Mouse (Mus musculus): Measurements from ENCODE around the gene Ccdc92b.
A peak's percentile ranks its signal among the peaks of the same experiment; 100 is the strongest.
"Not testable (repeated sequence)": the region's sequence is repeated elsewhere in the genome, so short reads cannot be mapped to it uniquely, and the experiment has no call there.

The Ccdc92b gene

GRCm38 (mm10) chr11:74619201-74619955 lies at the start of gene Ccdc92b:
Gene Ccdc92b (plus strand): TSS chr11:74619605.
- DNase-seq = peak; percentile 87 to 88

GRCm38 (mm10) chr11:74569735-74570134 lies 49.7 kb upstream of the Ccdc92b start:
- no peak for DNase-seq

GRCm38 (mm10) chr11:74572459-74573061 lies 46.8 kb upstream of the Ccdc92b start:
- DNase-seq = no peak

GRCm38 (mm10) chr11:74574768-74575434 lies 44.5 kb upstream of the Ccdc92b start:
- DNase-seq = no peak

DNA sequence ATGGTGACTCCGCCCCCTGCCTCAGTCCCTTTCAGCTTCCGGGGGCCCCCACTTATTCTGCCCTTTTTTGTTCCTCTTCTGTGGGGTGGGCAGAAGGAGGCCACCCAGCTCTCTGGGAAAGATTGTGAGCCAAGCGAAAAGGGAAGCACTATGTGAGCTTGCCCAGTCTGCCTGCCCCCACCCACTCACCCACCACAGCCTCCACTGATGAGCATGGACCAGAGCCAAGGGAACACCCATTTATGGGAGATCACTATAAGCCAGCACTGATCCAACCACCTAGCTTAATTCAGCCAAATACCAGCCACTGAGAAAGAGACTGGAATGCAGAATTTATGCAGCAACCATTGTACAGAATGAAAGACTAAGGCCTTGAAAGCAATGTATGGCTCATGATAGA lies 43.5 kb upstream of the Ccdc92b start:
- no peak for DNase-seq

DNA sequence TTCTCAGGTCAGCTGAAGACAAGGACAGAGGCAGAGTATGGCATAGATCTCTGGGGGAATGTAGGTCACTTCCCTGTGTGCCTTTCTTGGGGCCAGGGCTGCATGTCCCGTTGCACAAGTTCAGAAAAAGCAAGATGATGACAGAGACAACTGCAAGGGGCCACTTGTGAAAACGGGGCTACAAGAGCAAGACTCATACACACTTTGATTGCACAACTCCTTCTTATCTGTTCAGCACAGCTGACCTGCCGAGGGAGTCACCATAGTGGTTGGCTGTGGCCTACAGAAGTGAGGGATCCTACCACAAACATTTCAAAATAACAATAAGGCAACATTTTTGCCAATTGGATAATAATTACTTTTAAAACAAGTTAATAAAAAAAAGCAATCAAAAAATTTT lies 42.3 kb upstream of the Ccdc92b start:
- DNase-seq = no peak

DNA sequence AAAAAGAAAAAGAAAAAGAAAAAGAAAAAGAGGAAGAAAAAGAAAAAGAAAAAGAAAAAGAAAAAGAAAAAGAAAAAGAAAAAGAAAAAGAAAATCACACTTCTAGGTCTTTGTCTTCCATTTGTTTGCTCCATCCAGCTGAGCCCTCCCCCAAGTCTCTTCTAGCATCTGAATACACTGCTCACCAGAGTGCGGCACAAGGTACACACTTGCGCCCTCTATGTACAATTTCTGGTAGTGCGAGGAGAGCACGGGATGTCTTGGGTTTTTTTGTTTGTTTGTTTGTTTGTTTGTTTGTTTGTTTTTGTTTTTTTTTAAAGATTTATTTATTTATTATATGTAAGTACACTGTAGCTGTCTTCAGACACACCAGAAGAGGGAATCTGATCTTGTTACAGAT lies 38.1 kb upstream of the Ccdc92b start:
- DNase-seq = not testable (repeated sequence)

- no peak for DNase-seq
Observed at GRCm38 (mm10) chr11:74582464-74582863, 36.9 kb upstream of the Ccdc92b start.

DNA sequence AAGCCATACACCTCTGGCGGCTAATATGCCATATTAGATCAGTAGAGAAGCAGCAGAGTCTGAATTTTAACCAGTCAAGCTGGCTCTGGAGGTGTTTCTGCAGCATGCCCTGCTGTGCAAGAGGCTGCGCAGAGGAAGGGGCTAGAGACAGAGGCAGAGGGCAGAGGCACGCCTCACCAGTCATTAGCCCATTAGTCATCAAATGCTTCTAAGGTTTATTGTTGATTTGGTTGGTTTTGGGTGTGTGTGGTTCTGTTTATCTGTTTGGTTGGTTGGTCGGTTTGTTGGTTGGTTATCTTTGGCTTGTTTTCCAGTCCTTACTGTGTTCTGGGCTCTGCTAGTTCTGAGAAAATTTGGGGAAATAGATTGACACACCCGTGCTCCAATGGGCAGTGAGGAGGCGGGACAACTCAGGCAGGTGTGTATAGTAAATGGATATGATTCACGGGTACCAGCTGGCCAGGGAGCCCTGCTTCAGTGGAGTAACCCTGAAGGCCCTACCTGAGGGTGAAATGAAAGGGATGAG lies 35.5 kb upstream of the Ccdc92b start:
- no peak for DNase-seq

GRCm38 (mm10) chr11:74584946-74585723 lies 34.3 kb upstream of the Ccdc92b start:
- peak in 1 of 2 experiments; percentile 11 for DNase-seq

GRCm38 (mm10) chr11:74586401-74586800 lies 33.0 kb upstream of the Ccdc92b start:
- no peak for DNase-seq

DNA sequence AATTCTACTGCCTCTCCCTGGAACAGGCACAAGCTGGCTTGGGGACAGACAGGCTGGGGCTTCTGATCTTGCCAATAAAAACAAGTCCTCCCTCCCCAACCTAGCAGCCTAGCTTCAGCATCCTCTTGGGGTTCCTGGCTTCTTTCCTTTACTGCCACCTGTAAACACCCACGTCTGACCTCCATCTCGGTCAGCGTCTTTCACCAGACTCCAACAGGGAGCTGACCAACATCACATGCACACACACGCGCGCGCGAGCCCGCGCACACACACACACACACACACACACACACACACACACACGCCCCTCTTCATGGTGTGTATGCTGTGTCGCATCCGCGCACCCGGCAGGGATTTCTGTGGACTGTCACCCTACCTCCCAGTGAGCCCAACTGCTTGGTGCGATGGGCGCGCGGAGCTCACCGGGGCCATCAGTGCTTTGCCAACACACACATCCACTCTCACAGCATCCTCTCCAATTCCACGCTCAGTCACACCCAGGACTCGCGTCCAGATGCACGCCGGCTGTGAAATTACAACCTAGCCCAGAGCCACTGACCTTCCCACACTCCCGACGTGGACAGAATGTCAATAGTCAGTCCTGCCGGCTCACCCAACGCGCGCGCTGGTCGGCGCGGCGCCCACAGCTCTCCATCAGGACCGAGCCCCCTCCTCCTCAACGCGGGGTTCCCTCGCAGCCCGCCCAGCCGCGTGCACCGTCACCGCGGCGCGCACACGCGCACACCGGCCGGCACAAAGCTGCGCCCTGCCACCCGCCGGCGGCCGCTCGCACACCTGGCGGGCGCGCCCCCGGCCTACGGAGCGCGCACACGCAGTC lies 29.8 kb upstream of the Ccdc92b start:
- no peak for DNase-seq

DNA sequence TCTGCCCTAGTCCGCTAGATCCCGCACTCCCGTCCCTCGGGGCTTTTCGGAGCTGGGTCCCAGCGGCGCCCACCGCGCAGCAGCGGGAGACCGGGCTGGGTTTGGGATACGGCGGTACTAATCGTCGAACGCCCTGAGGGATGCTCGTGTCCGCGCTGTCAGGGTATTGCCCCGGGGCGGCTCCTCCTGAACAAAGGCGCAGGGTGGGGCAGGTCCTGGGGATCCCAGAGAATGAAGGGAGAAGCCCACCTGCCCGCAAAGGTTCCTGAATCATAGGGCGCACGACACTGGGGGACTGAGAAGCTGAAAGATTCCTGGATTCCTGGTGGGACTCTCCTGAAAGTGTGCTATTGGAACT lies 29.2 kb upstream of the Ccdc92b start:
- no peak for DNase-seq

GRCm38 (mm10) chr11:74590691-74591090 lies 28.7 kb upstream of the Ccdc92b start:
- no peak for DNase-seq

DNA sequence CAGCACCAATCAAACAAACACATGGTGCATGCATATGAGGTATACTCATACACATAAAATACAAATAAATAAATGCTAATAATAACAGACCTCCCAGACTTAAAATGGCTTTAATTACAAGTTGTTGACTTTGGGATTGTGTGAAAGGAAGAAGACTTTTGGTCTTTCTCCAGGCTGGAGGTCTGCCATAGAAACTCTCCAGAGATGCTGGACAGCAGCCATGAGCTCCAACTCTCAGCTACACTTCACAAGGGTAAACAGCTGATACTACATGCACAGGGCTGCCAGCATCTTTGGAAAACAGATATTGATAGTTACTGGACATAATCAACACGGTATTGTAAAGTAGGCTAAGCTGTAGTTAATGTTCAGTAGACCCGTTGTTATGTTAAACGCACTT lies 27.2 kb upstream of the Ccdc92b start:
- no peak for DNase-seq

DNA sequence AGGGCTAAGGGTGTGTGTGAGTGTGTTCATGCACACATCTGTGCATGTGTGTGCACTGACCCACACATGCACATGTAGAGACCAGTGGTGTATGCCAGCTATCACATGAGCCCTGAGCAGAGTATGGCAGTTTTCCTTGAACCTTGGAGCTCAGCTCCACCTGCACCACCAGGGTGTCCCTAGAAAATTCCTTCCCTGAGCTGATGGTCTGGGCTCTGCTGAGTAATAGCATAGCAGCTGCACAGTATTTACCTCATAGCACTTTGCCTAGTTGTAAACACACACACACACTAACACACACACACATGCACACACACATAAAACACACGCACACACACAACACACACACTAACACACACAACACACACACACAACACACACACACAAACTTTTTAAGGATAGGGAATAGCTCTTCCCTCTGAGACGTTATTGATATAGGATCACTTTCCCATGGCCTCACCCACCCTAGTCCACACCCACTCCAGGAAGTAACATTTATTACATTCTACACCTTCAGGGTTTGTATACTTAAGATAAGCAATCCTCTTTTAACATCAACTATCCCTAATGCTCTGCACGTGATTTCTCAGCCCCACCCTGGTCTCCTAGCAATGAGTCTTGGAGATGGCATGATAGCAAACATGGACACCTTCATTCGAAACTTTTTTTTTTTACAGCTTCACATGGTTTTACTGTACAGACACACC lies 22.0 kb upstream of the Ccdc92b start:
- DNase-seq = no peak

GRCm38 (mm10) chr11:74597990-74598337 lies 21.4 kb upstream of the Ccdc92b start:
- no peak for DNase-seq

GRCm38 (mm10) chr11:74602286-74602685 lies 17.1 kb upstream of the Ccdc92b start:
- DNase-seq = no peak

- no peak for DNase-seq
Observed at GRCm38 (mm10) chr11:74610068-74610467, 9.3 kb upstream of the Ccdc92b start.

DNA sequence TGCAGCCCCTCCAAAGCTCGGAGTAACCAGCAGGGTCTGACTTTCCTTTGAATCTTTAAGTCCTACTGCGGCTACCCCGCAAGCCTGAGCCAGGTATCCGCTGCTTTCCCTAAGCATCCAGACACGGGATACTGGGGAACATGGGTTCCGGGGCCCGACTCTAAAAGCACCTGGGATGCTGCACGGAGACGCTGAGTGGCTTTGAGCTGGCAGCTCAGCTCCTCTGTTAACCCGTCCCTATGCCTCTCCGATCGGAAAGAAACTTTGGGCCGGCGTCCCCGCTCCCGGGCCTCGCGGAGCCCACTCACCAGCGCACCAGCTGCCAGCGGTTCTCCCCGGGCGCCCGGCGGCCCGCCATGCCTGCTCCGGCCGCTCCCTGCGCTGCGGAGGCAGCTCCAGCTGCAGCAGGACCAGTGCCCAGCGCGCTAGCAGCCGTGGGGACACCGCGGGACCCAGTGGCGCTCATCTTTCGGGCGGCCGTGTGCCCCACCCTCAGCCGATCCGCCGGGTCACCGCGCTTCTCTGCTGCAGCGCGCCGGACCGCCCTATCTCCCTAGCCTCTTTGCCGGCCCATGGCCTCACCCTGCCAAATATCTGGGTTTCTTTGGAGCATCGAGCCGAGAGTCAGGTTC lies 8.7 kb upstream of the Ccdc92b start, which contains the start of gene Rap1gap2:
Gene Rap1gap2 (minus strand): TSS at position 371 of the 632 bp plus-strand sequence.
- DNase-seq = no peak

DNA sequence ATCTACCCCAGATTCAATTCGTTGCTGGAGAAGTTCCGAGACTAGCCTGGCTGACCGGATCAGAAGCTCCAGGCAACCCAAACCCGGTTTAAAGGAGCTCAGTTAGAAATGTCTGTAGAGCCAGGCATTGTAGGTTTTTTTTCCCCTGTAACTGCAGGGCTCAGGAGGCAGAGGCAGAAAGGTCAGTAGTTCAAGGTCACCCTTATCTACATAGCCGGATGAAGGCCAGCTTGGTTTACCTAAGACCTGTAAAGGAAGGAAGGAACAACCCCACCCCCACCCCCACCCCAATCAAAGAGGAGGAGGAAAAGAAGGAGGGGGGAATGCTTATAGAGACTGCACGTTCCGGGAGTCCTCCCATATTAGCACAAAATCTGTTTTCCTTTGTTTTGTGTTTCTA lies 8.0 kb upstream of the Ccdc92b start:
- DNase-seq = no peak
